Mouse (Mus musculus): ENCODE results near the gene Rap2c. TPM values are rescaled to one million over a fixed set of nuclear protein-coding genes. Genes with fewer than 3 reads are reported as not detected.

Rap2c gene
- polyA plus RNA-seq, 1 experiment from 2014 or later: 21.2 TPM

- H3K36me3 ChIP-seq (ENCODE audit: control insufficient read depth, insufficient read depth, low read length): no peaks in the 10 kb centered on the region
- no peak overlapping the region for H3K9ac ChIP-seq (ENCODE audit: low read length)
- WGBS: 59% methylated on average over 3 of the region's 3 CpGs
- no peaks in the 10 kb centered on the region for H3K4me1 ChIP-seq (ENCODE audit: control insufficient read depth in 2 of 2, insufficient read depth in 2 of 2, low read length in 2 of 2)
- no peaks in the 10 kb centered on the region for H3K9me3 ChIP-seq (ENCODE audit: control insufficient read depth, low read length)
- no peak for ATAC-seq (ENCODE audit: insufficient number of reproducible peaks, insufficient read depth, low FRiP score, low read depth)
- no peak overlapping the region for H3K4me2 ChIP-seq (ENCODE audit: low read length)
- H3K27ac ChIP-seq (replicated peaks in 1 of 2; ENCODE audit: control insufficient read depth in 1 of 2, insufficient read depth in 1 of 2, low read depth in 2 of 2, low read length in 2 of 2): no peak overlapping the region
- no peak overlapping the region for H3K4me3 ChIP-seq (ENCODE audit: control insufficient read depth in 1 of 2, insufficient read depth in 1 of 2, low read depth in 1 of 2, low read length in 2 of 2)
- H3K27me3 ChIP-seq (ENCODE audit: control insufficient read depth, insufficient read depth, low read length): no peaks in the 10 kb centered on the region
Measured at GRCm38 (mm10) chrX:51051680-51052461, 34.1 kb upstream of the Rap2c start.

DNA sequence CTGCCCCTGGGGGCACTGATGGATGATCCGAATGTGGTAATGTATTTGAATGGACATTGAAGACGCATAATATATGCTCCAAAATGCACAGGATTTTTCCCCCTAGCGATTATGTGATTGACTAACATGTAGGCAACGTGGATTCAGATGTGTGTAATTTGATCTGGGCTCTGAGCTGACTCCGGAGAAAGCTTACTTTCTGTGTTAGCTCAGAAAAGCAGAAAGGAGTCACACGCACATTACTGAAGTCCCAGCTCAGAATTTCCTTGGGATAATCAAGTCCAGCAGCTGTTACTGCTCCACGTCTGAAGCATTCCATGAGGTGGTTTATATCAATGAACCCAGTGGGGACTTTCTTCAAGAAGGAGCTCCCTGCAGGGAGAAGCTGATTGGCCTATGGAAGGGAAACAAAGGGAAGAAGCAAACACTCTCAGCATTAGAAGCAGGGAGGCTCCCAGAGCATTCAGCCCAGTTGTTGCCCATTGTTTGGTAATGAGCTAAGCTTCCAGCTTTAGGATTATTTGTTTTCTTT, 17.9 kb upstream of the Rap2c start:
- ATAC-seq (ENCODE audit: insufficient number of reproducible peaks, insufficient read depth, low FRiP score, low read depth): no peak
- Histone ChIP-seq H3K9me3 (ENCODE audit: control insufficient read depth, low read length) (no peaks in the 10 kb centered on the region), H3K9ac (ENCODE audit: low read length) (no peak overlapping the region), H3K36me3 (ENCODE audit: control insufficient read depth, insufficient read depth, low read length) (no peaks in the 10 kb centered on the region), H3K27me3 (ENCODE audit: control insufficient read depth, insufficient read depth, low read length) (no peaks in the 10 kb centered on the region), H3K4me1 (ENCODE audit: control insufficient read depth in 2 of 2, insufficient read depth in 2 of 2, low read length in 2 of 2) (no peaks in the 10 kb centered on the region), H3K4me2 (ENCODE audit: low read length) (no peak overlapping the region), H3K4me3 (ENCODE audit: control insufficient read depth in 1 of 2, insufficient read depth in 1 of 2, low read depth in 1 of 2, low read length in 2 of 2) (no peak overlapping the region), H3K27ac (replicated peaks in 1 of 2; ENCODE audit: control insufficient read depth in 1 of 2, insufficient read depth in 1 of 2, low read depth in 2 of 2, low read length in 2 of 2) (no peak overlapping the region; a peak in 1 of 4 replicates)
- 30% methylated on average over 7 of the region's 7 CpGs for WGBS

GRCm38 (mm10) chrX:51019884-51020283, 2.1 kb upstream of the Rap2c start:
- Histone ChIP-seq H3K9me3 (ENCODE audit: control insufficient read depth, low read length) (no peaks in the 10 kb centered on the region), H3K27me3 (ENCODE audit: control insufficient read depth, insufficient read depth, low read length) (no peaks in the 10 kb centered on the region), H3K36me3 (ENCODE audit: control insufficient read depth, insufficient read depth, low read length) (peaks cover 3% of the 10 kb centered on the region; the same call in 1 of the 2 replicates), H3K4me2 (ENCODE audit: low read length) (peak overlapping the region; percentile 60), H3K4me1 (ENCODE audit: control insufficient read depth in 2 of 2, insufficient read depth in 2 of 2, low read length in 2 of 2) (peaks cover 4% of the 10 kb centered on the region in 2 experiments; a peak in 3 of 4 replicates), H3K27ac (replicated peaks in 1 of 2; ENCODE audit: control insufficient read depth in 1 of 2, insufficient read depth in 1 of 2, low read depth in 2 of 2, low read length in 2 of 2) (peak overlapping the region; percentile 97), H3K4me3 (ENCODE audit: control insufficient read depth in 1 of 2, insufficient read depth in 1 of 2, low read depth in 1 of 2, low read length in 2 of 2) (peak overlapping the region; percentile 5 to 59; a peak in 2 of 4 replicates), H3K9ac (ENCODE audit: low read length) (peak overlapping the region; percentile 89)
- 32% methylated on average over 2 of the region's 2 CpGs for WGBS
- ATAC-seq (ENCODE audit: insufficient number of reproducible peaks, insufficient read depth, low FRiP score, low read depth): 0 out of 2 replicates have a peak, but pooled peaks have one; percentile 52

GRCm38 (mm10) chrX:51018786-51019179, 965 bp upstream of the Rap2c start:
- peak; percentile 86 for ATAC-seq (ENCODE audit: insufficient number of reproducible peaks, insufficient read depth, low FRiP score, low read depth)
- peak overlapping the region; percentile 89 for H3K9ac ChIP-seq (ENCODE audit: low read length)
- H3K27ac ChIP-seq (replicated peaks in 1 of 2; ENCODE audit: control insufficient read depth in 1 of 2, insufficient read depth in 1 of 2, low read depth in 2 of 2, low read length in 2 of 2): peak overlapping the region; percentile 97
- H3K27me3 ChIP-seq (ENCODE audit: control insufficient read depth, insufficient read depth, low read length): no peaks in the 10 kb centered on the region
- peaks cover 14% of the 10 kb centered on the region for H3K36me3 ChIP-seq (ENCODE audit: control insufficient read depth, insufficient read depth, low read length)
- 20% methylated on average over 32 of the region's 32 CpGs for WGBS
- peak overlapping the region; percentile 60 for H3K4me2 ChIP-seq (ENCODE audit: low read length)
- H3K4me3 ChIP-seq (ENCODE audit: control insufficient read depth in 1 of 2, insufficient read depth in 1 of 2, low read depth in 1 of 2, low read length in 2 of 2): peak overlapping the region; percentile 59 to 80
- peaks cover 4% of the 10 kb centered on the region in 2 experiments; a peak in 3 of 4 replicates for H3K4me1 ChIP-seq (ENCODE audit: control insufficient read depth in 2 of 2, insufficient read depth in 2 of 2, low read length in 2 of 2)
- H3K9me3 ChIP-seq (ENCODE audit: control insufficient read depth, low read length): no peaks in the 10 kb centered on the region

DNA sequence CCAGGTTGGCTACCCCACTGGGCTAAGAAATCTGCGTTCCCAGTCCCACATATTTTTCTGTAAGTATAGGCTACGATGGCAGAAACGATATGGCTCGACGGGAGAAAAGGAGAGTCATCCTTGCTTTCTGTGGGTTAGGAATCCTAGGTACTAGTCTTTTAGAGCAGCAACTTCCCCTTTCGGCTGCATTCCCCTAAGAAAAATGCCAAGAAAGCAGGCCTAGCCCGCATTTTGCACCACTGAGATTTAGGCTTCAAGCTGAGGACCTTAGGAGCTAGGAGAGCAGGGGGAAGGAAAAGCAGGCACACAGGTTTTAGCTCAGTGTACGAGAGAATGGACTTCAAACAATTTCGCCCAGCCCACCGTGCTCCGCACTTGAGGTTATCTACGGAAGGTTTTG, 892 bp downstream of the Rap2c start:
- no peaks in the 10 kb centered on the region for H3K27me3 ChIP-seq (ENCODE audit: control insufficient read depth, insufficient read depth, low read length)
- peak overlapping the region in 1 of 2 experiments; percentile 97; a peak in 1 of 4 replicates for H3K27ac ChIP-seq (replicated peaks in 1 of 2; ENCODE audit: control insufficient read depth in 1 of 2, insufficient read depth in 1 of 2, low read depth in 2 of 2, low read length in 2 of 2)
- peak overlapping the region; percentile 59 to 94 for H3K4me3 ChIP-seq (ENCODE audit: control insufficient read depth in 1 of 2, insufficient read depth in 1 of 2, low read depth in 1 of 2, low read length in 2 of 2)
- ATAC-seq (ENCODE audit: insufficient number of reproducible peaks, insufficient read depth, low FRiP score, low read depth): no peak
- H3K36me3 ChIP-seq (ENCODE audit: control insufficient read depth, insufficient read depth, low read length): peaks cover 18% of the 10 kb centered on the region
- no peaks in the 10 kb centered on the region for H3K9me3 ChIP-seq (ENCODE audit: control insufficient read depth, low read length)
- H3K4me2 ChIP-seq (ENCODE audit: low read length): peak overlapping the region; percentile 68
- peak overlapping the region; percentile 89 for H3K9ac ChIP-seq (ENCODE audit: low read length)
- H3K4me1 ChIP-seq (ENCODE audit: control insufficient read depth in 2 of 2, insufficient read depth in 2 of 2, low read length in 2 of 2): peaks cover 4% of the 10 kb centered on the region in 2 experiments; a peak in 3 of 4 replicates
- WGBS: 31% methylated on average over 12 of the region's 12 CpGs

DNA sequence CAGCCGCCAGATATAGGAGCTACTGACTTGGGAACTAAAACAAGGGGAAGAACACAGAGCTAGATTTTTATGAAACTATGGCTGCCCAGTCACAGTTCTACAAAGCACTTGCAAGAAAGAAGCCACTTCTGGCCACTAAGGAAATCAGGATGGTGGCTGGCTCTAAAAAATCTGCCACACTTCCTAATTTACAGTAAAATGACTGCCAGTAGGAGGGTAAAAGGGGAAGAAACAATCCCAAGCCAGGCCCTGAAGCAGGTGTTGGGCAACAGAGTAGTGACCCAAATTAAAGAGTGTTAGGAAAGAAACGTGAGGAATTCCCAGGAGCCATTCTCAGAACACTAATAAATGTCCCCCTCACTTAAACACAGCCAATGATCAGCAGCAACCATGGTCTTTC, 5.5 kb downstream of the Rap2c start:
- Histone ChIP-seq H3K4me3 (ENCODE audit: control insufficient read depth in 1 of 2, insufficient read depth in 1 of 2, low read depth in 1 of 2, low read length in 2 of 2) (no peak overlapping the region), H3K4me2 (ENCODE audit: low read length) (no peak overlapping the region), H3K36me3 (ENCODE audit: control insufficient read depth, insufficient read depth, low read length) (peaks cover 46% of the 10 kb centered on the region), H3K9me3 (ENCODE audit: control insufficient read depth, low read length) (no peaks in the 10 kb centered on the region), H3K4me1 (ENCODE audit: control insufficient read depth in 2 of 2, insufficient read depth in 2 of 2, low read length in 2 of 2) (no peaks in the 10 kb centered on the region; a peak in 1 of 4 replicates), H3K9ac (ENCODE audit: low read length) (no peak overlapping the region), H3K27ac (replicated peaks in 1 of 2; ENCODE audit: control insufficient read depth in 1 of 2, insufficient read depth in 1 of 2, low read depth in 2 of 2, low read length in 2 of 2) (no peak overlapping the region), H3K27me3 (ENCODE audit: control insufficient read depth, insufficient read depth, low read length) (no peaks in the 10 kb centered on the region)
- WGBS: 69% methylated on average over 2 of the region's 2 CpGs
- ATAC-seq (ENCODE audit: insufficient number of reproducible peaks, insufficient read depth, low FRiP score, low read depth): no peak

GRCm38 (mm10) chrX:51010323-51010722, 7.5 kb downstream of the Rap2c start:
- 71% methylated on average over 4 of the region's 4 CpGs for WGBS
- ATAC-seq (ENCODE audit: insufficient number of reproducible peaks, insufficient read depth, low FRiP score, low read depth): no peak
- Histone ChIP-seq H3K27me3 (ENCODE audit: control insufficient read depth, insufficient read depth, low read length) (no peaks in the 10 kb centered on the region), H3K4me1 (ENCODE audit: control insufficient read depth in 2 of 2, insufficient read depth in 2 of 2, low read length in 2 of 2) (no peaks in the 10 kb centered on the region; a peak in 1 of 4 replicates), H3K4me3 (ENCODE audit: control insufficient read depth in 1 of 2, insufficient read depth in 1 of 2, low read depth in 1 of 2, low read length in 2 of 2) (no peak overlapping the region), H3K9me3 (ENCODE audit: control insufficient read depth, low read length) (no peaks in the 10 kb centered on the region), H3K27ac (replicated peaks in 1 of 2; ENCODE audit: control insufficient read depth in 1 of 2, insufficient read depth in 1 of 2, low read depth in 2 of 2, low read length in 2 of 2) (no peak overlapping the region), H3K4me2 (ENCODE audit: low read length) (no peak overlapping the region), H3K36me3 (ENCODE audit: control insufficient read depth, insufficient read depth, low read length) (peaks cover 53% of the 10 kb centered on the region), H3K9ac (ENCODE audit: low read length) (no peak overlapping the region)
